Mouse (Mus musculus): ENCODE results near the gene Wdhd1. TPM values are rescaled to one million over a fixed set of nuclear protein-coding genes. Genes with fewer than 3 reads are reported as not detected.

Gene Wdhd1
- polyA plus RNA-seq, 1 experiment from 2014 or later = 61.3 TPM

DNA sequence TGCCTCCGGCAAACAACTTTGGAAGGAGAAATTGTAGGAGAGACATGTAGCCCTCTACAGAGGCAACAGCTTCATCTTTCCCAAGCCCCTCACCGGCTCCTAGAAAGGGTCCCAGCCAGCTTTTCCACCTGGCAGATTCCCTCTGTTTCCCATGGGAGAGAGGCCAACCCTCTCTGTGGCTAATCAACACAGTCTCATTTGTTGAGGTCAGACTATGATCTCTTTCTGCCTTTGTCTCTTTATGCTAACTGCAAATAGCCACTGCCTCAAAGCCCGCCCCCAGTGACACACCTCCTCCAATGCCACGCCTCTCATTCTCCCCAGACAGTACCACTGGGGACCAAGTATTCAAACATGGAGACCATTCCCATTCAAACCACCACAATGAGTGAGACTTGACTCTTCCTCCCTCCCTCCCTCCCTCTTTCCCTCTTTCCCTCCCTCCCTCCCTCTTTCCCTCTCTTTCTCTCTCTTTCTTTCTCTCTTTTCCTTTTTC lies 66.9 kb downstream of the Wdhd1 start:
- Histone ChIP-seq H3K27ac (replicated peaks) (no peak overlapping the region), H3K27me3 (replicated peaks; ENCODE audit: low read depth, poor library complexity, severe bottlenecking) (no peaks in the 10 kb centered on the region), H3K36me3 (replicated peaks) (no peaks in the 10 kb centered on the region), H3K4me3 (no peak overlapping the region), H3K9me3 (no peaks in the 10 kb centered on the region), H3K4me1 (no peaks in the 10 kb centered on the region)
- 84% methylated on average over 4 of the region's 4 CpGs for WGBS
- no peak for DNase-seq (ENCODE audit: low spot score)

DNA sequence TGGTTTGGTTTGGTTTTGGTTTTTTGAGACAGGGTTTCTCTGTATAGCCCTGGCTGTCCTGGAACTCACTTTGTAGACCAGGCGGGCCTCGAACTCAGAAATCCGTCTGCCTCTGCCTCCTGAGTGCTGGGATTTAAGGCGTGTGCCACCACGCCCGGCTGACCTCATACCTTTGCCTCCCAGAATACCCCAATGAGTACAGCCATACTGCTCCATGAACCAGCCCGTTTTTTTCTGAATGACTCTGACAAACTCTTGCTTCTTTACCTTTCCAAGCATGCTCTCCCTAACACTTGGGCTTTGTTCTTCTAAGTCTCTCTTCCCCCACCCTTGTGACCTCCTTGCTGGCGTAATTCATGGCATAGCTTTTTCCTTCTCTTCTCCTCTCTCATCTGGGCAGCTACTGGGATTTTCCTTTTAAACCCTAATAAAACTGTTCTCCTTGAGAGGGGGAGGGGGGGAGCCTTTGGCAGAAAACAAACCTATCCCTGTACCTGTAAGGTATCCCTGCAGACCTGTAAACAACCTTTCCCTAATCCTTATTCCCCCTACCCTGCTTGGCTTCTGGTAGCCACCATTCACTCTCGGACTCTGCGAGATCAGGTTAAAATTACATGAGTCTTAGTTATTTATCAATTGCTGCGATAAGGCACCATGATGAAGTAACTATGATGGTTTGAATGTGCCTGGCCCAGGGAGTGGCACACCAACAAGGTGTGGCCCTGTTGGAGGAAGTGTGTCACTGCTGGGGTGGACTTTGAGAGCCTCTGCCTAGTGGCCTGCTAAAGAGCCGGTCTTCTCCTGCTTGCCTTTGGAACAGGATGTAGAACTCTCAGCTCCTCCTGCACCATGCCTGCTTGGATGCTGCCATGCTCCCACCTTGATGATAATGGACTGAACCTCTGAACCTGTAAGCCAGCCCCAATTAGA lies 67.8 kb downstream of the Wdhd1 start:
- no peaks in the 10 kb centered on the region for H3K4me1 ChIP-seq
- H3K36me3 ChIP-seq (replicated peaks) = no peaks in the 10 kb centered on the region
- H3K9me3 ChIP-seq = no peaks in the 10 kb centered on the region
- DNase-seq (ENCODE audit: low spot score) = no peak
- H3K4me3 ChIP-seq = no peak overlapping the region
- no peak overlapping the region for H3K27ac ChIP-seq (replicated peaks)
- 87% methylated on average over 12 of the region's 12 CpGs for WGBS
- no peaks in the 10 kb centered on the region for H3K27me3 ChIP-seq (replicated peaks; ENCODE audit: low read depth, poor library complexity, severe bottlenecking)

DNA sequence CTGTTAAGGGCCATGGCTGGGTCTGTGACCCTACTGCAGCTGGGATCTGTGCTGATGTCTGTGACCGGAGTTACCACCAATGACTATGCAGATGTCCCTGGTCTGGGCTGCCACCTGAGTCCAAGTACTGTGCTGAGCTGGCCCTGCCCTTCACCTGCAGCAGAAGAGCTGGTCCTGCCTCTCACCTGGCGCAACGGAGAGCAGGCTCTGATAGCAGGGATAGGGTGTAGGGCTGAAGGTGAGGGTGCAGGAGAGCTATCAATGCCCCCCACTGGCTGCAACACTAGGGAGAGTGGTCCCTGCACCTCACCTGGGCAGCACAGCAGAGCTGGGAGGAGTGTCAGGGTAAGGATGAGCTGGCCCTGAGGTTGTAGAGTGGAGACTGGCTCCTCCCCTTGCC lies 70.1 kb downstream of the Wdhd1 start:
- Histone ChIP-seq H3K4me1 (no peaks in the 10 kb centered on the region), H3K9me3 (no peaks in the 10 kb centered on the region), H3K4me3 (no peak overlapping the region), H3K27me3 (replicated peaks; ENCODE audit: low read depth, poor library complexity, severe bottlenecking) (no peaks in the 10 kb centered on the region), H3K36me3 (replicated peaks) (no peaks in the 10 kb centered on the region), H3K27ac (replicated peaks) (no peak overlapping the region)
- 93% methylated on average over 3 of the region's 3 CpGs for WGBS
- DNase-seq (ENCODE audit: low spot score) = no peak

DNA sequence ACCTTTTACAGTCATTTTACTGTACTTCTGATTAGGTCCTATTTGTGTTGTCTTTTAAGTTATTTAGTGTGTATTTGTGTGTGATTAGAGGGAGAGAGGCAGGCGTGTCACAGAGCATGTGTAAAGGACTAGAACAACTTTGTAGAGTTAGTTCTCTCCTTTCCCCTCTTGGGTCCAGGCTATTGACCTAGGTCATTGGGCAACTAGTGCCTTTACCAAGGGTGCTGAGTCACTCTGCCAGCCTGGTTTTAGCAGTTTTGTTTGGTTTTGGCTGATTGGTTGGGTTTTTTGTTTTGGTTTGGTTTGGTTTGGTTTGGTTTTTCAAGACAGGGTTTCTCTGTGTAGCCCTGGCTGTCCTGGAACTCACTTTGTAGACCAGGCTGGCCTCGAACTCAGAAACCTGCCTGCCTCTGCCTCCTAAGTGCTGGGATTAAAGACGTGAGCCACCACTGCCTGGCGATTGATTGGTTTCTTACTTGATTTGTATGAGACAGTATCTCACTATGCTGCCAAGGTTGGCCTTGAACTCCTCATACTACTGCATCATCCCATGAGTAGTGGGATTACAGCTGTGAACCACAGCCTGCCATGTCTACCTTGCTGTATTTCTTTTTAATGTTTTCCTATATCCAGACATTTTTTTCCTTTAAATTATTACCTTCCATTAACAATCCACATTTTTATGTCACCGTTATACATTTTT lies 71.2 kb downstream of the Wdhd1 start:
- WGBS = 88% methylated on average over 5 of the region's 5 CpGs
- H3K9me3 ChIP-seq = no peaks in the 10 kb centered on the region

DNA sequence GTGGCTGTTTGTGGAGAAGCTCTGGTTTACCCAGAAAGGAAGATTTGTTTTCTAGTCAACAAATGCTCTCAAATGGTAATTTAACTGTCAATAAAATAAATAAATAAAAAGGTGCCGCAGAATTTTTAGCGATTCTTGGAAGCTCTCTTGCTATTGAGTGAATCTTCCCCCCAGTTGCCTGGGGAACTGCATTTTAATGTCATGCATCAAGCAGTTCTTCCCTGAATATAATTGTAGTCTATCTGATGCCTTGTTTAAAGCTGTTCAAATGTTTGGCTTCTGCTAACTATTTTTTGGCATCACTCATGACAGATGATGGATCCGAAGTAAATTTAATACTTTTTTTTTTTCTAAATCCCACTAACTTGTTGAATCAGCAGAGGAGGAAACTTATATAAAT lies 79.3 kb downstream of the Wdhd1 start:
- no peak for DNase-seq (ENCODE audit: low spot score)
- H3K4me3 ChIP-seq = no peak overlapping the region
- H3K27ac ChIP-seq (replicated peaks) = no peak overlapping the region
- WGBS = 90% methylated on average over 3 of the region's 3 CpGs
- no peaks in the 10 kb centered on the region for H3K36me3 ChIP-seq (replicated peaks)
- no peaks in the 10 kb centered on the region for H3K4me1 ChIP-seq
- no peaks in the 10 kb centered on the region for H3K9me3 ChIP-seq
- H3K27me3 ChIP-seq (replicated peaks; ENCODE audit: low read depth, poor library complexity, severe bottlenecking) = no peaks in the 10 kb centered on the region

More for the DNA sequence above, 71.2 kb downstream of the Wdhd1 start:
- no peak overlapping the region for H3K4me3 ChIP-seq
- DNase-seq (ENCODE audit: low spot score) = no peak
- no peak overlapping the region for H3K27ac ChIP-seq (replicated peaks)
- H3K27me3 ChIP-seq (replicated peaks; ENCODE audit: low read depth, poor library complexity, severe bottlenecking) = no peaks in the 10 kb centered on the region
- no peaks in the 10 kb centered on the region for H3K4me1 ChIP-seq
- H3K36me3 ChIP-seq (replicated peaks) = no peaks in the 10 kb centered on the region

GRCm38 (mm10) chr14:47196711-47197110 lies 79.9 kb downstream of the Wdhd1 start:
- no peaks in the 10 kb centered on the region for H3K36me3 ChIP-seq (replicated peaks)
- no peaks in the 10 kb centered on the region; the same call in 1 of the 2 replicates for H3K27me3 ChIP-seq (replicated peaks; ENCODE audit: low read depth, poor library complexity, severe bottlenecking)
- H3K27ac ChIP-seq (replicated peaks) = no peak overlapping the region
- WGBS = 84% methylated on average over 8 of the region's 8 CpGs
- H3K4me1 ChIP-seq = no peaks in the 10 kb centered on the region
- no peaks in the 10 kb centered on the region for H3K9me3 ChIP-seq
- no peak for DNase-seq (ENCODE audit: low spot score)
- no peak overlapping the region for H3K4me3 ChIP-seq

GRCm38 (mm10) chr14:47194096-47194495 lies 82.6 kb downstream of the Wdhd1 start:
- WGBS = 30% methylated on average over 4 of the region's 4 CpGs
- peaks cover under 1% of the 10 kb centered on the region; the same call in 1 of the 2 replicates for H3K4me1 ChIP-seq
- H3K27me3 ChIP-seq (replicated peaks; ENCODE audit: low read depth, poor library complexity, severe bottlenecking) = peaks cover 8% of the 10 kb centered on the region; the same call in 1 of the 2 replicates
- H3K36me3 ChIP-seq (replicated peaks) = no peaks in the 10 kb centered on the region
- DNase-seq (ENCODE audit: low spot score) = no peak
- no peak overlapping the region for H3K4me3 ChIP-seq
- H3K27ac ChIP-seq (replicated peaks) = no peak overlapping the region
- no peaks in the 10 kb centered on the region for H3K9me3 ChIP-seq

DNA sequence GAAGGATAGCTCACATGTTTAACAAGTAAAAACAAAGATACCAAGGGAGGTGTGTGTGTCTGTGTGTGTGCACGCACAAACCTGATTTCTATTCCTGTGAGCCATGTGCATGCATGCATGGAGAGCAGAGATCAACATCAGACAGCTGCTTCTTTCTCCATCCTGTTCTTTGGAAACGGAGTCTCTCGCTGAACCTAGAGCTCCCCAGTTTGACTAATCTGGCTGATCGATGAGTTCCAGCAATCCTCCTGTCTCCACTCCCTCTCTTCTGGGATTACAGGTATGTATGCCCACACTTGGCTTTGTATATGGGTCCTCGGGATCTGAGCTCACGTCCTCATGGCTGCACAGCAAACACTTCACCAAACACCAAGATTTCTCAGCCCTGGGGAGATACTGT lies 83.2 kb downstream of the Wdhd1 start:
- Histone ChIP-seq H3K4me3 (no peak overlapping the region), H3K27me3 (replicated peaks; ENCODE audit: low read depth, poor library complexity, severe bottlenecking) (peaks cover 14% of the 10 kb centered on the region), H3K9me3 (no peaks in the 10 kb centered on the region), H3K4me1 (peaks cover 6% of the 10 kb centered on the region), H3K36me3 (replicated peaks) (no peaks in the 10 kb centered on the region), H3K27ac (replicated peaks) (no peak overlapping the region)
- no peak for DNase-seq (ENCODE audit: low spot score)
- WGBS = 80% methylated on average over 6 of the region's 6 CpGs

GRCm38 (mm10) chr14:47191861-47192260 lies 84.8 kb downstream of the Wdhd1 start:
- H3K36me3 ChIP-seq (replicated peaks) = no peaks in the 10 kb centered on the region
- H3K27me3 ChIP-seq (replicated peaks; ENCODE audit: low read depth, poor library complexity, severe bottlenecking) = peaks cover 31% of the 10 kb centered on the region
- 53% methylated on average over 5 of the region's 5 CpGs for WGBS
- H3K9me3 ChIP-seq = no peaks in the 10 kb centered on the region
- H3K27ac ChIP-seq (replicated peaks) = no peak overlapping the region
- no peak for DNase-seq (ENCODE audit: low spot score)
- peaks cover 11% of the 10 kb centered on the region for H3K4me1 ChIP-seq
- H3K4me3 ChIP-seq = no peak overlapping the region

Other genes with a start within 250 kb of the Wdhd1 start
- 0.57 and 1.1 TPM in 2 replicates for gene Gch1, start 87.4 kb downstream of the Wdhd1 start, polyA plus RNA-seq (2016; fragmentation: Nextera tagmentation; extraction: Ambion mirVana)
- 4.2 and 5.6 TPM in 2 replicates for gene Socs4, start 74 bp upstream of the Wdhd1 start, polyA plus RNA-seq (2016; fragmentation: Nextera tagmentation; extraction: Ambion mirVana)
- 135 and 137 TPM in 2 replicates for gene Mapk1ip1l, start 21.4 kb upstream of the Wdhd1 start, polyA plus RNA-seq (2016; fragmentation: Nextera tagmentation; extraction: Ambion mirVana)
- 0.51 and 1.1 TPM in 2 replicates for gene Lgals3, start 90.9 kb upstream of the Wdhd1 start, polyA plus RNA-seq (2016; fragmentation: Nextera tagmentation; extraction: Ambion mirVana)
- 72.4 and 79.4 TPM in 2 replicates for gene Dlgap5, start 141.6 kb upstream of the Wdhd1 start, polyA plus RNA-seq (2016; fragmentation: Nextera tagmentation; extraction: Ambion mirVana)
- 23.4 and 23.7 TPM in 2 replicates for gene Fbxo34, start 173.6 kb upstream of the Wdhd1 start, polyA plus RNA-seq (2016; fragmentation: Nextera tagmentation; extraction: Ambion mirVana)

Data from embryonic facial prominence, embryonic 10.5 days (tissue).